Mouse (Mus musculus): ENCODE data around the gene Pigc.

- TF ChIP-seq CHD2 (IDR thresholded peaks at IDR 0.05; ENCODE audit: low read depth, low read length) (no peak), ZNF384 (IDR thresholded peaks at IDR 0.05; ENCODE audit: low read depth, low read length) (no peak), ZC3H11A (IDR thresholded peaks at IDR 0.05; ENCODE audit: borderline replicate concordance, low read depth, low read length) (no peak), HCFC1 (IDR thresholded peaks at IDR 0.05; ENCODE audit: borderline replicate concordance, insufficient read depth, low read length) (no peak)
These were observed 16.4 kb upstream of the Pigc start for GRCm38 (mm10) chr1:161952599-161952998.

All from ES-E14 (cell line).